Mouse (Mus musculus) ovary, postnatal 14 days (tissue): Measurements from ENCODE around the gene Nsmce4a.
"Not testable (repeated sequence)": the region's sequence is repeated elsewhere in the genome, so short reads cannot be mapped to it uniquely, and the experiment has no call there.

Experiments used
- DNase-seq: peaks from one replicate; pipeline ENCODE4 v3.0.0; 2022; ENCODE audit warnings: low spot score

Gene Nsmce4a

GRCm38 (mm10) chr7:130533316-130534260, 39.3 kb downstream of the Nsmce4a start:
- DNase-seq, result peak; percentile 94

GRCm38 (mm10) chr7:130531138-130531537, 41.8 kb downstream of the Nsmce4a start:
- DNase-seq, result not testable (repeated sequence)

DNA sequence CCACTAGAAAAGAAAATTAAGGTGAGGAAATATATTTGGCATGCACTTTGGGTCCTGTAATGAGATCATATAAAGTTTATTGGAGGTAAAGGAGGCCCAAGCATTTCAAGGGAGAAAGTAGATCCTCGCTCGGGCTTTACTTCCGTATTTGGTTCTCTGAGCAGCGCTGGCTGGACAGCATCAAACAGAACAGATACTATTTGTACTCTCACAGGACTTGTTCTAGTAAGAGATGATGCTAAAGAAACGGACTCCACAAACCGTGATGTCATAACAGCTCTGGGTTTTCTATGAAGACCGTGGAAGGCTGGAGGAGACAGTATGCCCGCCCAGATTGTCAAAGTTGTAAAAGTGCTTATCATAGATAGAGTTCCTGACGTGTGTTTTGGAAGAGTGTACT, 45.6 kb downstream of the Nsmce4a start:
- no peak for DNase-seq

DNA sequence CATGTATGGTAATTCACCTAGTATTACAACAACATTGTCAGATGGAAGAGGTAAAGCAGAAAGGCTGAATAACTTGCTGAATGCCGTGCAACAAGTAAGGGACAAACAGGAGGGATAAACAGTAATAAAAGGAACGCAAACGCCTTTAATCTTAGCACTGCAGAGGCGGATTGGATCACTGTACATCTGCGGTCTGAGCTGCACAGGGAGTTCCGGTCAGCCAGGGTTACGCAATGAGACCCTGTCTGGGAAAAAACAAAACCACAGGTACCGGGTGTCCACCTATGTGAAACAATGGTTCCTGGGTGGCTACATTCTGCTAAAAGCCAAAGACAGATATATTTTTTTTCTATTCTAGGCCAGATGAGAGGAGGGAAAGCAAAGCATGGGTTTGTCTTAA, 49.5 kb downstream of the Nsmce4a start:
- no peak for DNase-seq

GRCm38 (mm10) chr7:130520812-130521422, 52.0 kb downstream of the Nsmce4a start:
- no peak for DNase-seq

- no peak for DNase-seq
Measured at GRCm38 (mm10) chr7:130520049-130520425, 52.9 kb downstream of the Nsmce4a start, which contains the start of gene Ate1. Gene Ate1, minus strand, starts transcription at chr7:130520369.

DNA sequence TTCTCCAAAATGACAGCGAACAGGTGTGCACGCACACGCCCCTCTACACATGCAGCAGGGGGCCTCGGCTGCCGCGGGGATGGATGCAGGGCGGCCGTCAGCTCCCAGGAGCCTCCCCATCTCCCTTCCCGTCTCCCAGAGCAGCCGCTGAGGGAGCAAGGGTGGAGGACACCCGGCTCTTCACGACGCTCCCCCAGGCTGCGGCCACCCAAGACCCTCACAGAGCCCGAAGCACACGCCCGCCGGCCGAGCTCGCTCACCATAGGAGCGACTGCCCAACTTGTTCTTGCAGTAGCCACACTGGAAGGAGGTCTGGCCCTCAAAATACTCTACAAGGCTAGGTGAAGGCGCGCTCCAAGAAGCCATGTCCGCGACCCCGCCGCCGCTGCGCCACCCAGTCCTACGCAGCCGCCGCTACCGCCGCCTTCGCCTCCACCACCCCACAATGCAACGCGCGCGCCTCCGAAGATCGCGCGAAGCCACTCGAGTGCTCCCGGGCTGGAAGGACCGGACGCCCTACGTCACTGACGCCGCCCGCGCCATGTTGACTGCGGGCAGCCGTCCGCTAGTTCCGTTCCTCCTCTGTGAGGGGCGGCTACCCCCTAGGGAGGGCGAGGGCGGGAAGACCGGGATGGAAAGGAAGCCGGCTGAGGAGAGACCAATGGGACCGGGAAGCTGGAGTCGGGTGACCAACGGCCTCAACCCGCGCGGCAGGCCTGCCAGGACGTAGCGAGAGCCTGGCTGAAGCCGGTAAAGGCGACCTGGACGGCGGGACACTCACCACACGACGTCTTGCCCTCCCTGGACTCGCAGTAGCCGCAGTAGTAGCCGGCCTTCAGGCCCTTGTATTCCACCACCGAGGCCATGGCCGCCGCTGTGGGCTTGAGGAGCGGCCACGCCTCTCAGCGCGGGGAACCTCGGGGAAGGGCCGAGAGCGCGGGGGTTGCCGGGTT, 53.5 kb downstream of the Nsmce4a start:
- peak; percentile 97 for DNase-seq

- no peak for DNase-seq
Measured at GRCm38 (mm10) chr7:130518213-130519095, 54.5 kb downstream of the Nsmce4a start.

- DNase-seq, result no peak
Measured at GRCm38 (mm10) chr7:130510243-130510642, 62.7 kb downstream of the Nsmce4a start.

DNA sequence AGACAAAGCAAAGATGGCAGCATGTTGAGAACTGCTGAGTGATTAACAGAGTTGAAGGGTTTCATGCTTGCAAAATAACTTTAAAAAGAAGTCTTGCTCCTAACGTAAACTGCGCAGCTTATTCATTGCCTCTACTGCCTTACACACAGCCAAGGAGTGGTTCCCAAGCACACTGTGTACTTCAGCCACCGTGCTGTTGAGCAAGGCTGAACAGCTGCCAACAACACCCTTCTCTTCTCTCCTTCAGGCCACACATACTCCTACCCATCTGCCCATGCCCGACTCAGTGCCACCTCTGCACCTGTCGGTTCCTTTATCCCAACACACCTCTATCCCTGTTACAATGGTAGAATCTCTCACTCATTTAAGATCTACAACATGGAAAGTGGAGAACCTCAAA, 69.9 kb downstream of the Nsmce4a start:
- DNase-seq, result no peak

DNA sequence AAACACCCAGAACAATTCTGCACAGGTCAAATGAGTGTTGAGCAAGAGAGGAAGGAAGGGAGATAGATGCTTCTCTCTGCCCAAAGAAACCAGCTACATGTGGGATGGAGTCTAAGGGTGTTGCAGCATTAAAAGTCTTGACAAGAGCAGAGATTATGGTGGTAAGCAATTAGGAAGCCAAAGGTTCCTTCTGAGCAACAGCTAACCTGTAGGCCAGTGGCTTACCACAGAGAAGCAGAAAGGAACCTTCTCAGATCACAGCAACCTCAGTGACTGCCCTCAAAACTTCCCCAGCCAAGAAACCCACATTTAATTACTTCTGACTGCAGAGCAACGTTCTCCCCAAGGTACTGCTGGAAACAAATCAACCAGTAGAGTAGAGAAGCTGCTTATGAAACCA, 71.4 kb downstream of the Nsmce4a start:
- no peak for DNase-seq

DNA sequence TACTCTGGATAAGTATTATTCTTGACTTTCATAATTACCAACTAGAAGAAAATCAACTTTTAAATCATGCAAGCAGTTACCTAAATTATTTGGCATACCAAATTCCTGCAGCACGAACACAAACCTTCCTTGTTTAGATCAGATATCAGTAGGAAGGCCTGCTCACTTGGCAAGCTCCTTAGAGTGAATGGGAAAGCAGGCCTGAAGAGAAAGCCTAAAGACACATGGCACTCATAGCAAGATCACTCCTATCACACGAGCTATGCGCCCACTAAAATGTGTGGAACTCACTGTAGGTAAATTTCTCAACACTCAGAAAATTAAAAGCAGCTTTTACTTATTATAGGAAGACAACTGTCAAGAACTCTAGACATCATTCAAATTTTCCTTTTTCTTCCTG, 79.6 kb downstream of the Nsmce4a start:
- DNase-seq, result no peak

DNA sequence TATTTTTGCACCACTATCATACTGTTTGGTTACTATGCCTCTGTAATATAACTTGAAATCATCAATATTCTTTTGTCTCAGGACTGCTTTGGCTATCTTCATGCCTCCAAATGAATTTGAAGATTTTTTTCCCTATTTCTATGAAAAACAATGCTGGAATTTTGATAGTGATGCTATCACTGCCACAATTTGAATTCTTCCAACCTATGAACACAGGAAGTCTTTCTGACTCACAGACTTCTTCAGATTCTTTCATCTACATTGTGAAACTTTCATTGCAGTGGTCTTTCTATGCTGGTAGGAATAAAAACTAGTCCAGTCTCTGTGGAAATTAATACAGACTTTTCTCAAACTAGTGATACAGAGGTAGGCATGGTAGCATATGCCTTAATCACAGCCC, 80.9 kb downstream of the Nsmce4a start:
- DNase-seq, result no peak
